Mouse (Mus musculus): Measurements from ENCODE around the gene Aip. TPM values are rescaled to one million over a fixed set of nuclear protein-coding genes. Genes with fewer than 3 reads are reported as not detected.
A peak's percentile ranks its signal among the peaks of the same experiment; 100 is the strongest.
"Not testable (repeated sequence)": the region's sequence is repeated elsewhere in the genome, so short reads cannot be mapped to it uniquely, and the experiment has no call there.

Aip gene
- polyA plus RNA-seq, 1 experiment from 2014 or later = 79.2 TPM

DNA sequence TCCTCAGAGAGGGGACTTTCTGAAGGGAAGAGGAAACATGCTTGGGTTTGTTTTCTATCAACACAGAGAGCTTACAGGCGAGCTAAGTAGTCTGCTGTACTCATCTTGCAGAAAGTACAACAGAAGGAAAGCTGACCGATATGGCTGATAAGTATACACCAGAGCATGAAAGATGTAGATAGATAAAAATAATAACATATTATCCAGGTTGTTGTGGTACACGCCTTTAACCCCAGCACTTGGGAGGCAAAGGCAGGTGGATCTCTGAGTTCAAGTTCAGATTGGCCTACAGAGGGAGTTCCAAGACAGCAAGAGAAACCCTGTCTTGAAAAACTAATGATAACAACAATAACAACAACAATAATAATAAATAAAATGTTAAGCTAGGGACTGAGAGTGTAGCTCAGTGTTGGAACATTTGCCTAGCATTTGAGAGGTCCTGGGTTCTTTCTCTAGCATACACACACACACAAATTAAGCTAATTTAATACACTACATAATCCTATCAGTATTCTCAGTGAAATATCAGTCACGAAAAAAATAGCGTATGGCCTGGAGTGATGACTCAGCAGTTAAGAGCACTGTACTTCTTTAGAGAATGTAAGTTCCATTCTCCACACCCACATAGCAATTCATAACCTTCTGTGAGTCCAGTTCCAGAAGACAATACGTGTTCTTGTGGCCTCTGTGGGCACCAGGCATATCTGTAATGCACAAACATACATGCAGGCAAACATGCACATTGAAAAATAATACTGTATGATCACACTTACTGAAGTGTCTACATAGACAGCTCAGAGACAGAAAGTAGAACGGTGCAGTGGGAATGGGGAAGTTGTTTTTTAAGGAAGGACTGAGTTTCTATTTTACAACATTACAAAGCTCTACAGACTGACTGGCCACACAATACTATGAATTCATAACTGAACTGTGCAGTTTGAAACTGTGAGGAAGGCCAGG, 3.0 kb downstream of the Aip start:
- peaks cover 20% of the 10 kb centered on the region for H3K36me3 ChIP-seq
- H3K27ac ChIP-seq = no peak overlapping the region
- no peak for DNase-seq (ENCODE audit: low spot score)
- no peak overlapping the region for H3K4me3 ChIP-seq
- H3K27me3 ChIP-seq (ENCODE audit: low read depth, poor library complexity, severe bottlenecking) = no peaks in the 10 kb centered on the region
- WGBS = 87% methylated on average over 7 of the region's 7 CpGs
- H3K4me1 ChIP-seq = peaks cover 42% of the 10 kb centered on the region
- no peaks in the 10 kb centered on the region for H3K9me3 ChIP-seq (replicated peaks)

DNA sequence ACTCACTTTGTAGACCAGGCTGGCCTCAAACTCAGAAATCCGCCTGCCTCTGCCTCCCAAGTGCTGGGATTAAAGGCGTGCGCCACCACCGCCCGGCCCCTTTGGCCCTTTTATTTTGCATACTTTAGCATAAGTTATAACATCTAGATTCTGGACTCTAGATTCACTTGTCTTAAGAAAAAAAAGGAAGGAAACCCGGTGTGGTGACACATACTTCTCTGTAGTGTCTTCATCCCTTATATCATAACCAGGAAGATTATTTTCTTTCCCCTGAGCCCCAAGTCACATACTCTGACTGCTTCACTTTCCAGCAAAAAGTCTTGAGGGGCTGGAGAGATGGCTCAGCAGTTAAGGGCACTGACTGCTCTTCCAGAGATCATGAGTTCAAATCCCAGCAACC, 3.8 kb downstream of the Aip start:
- Histone ChIP-seq H3K4me1 (peaks cover 34% of the 10 kb centered on the region), H3K27ac (peak overlapping the region; percentile 91; the same call in 1 of the 2 replicates), H3K36me3 (peaks cover 22% of the 10 kb centered on the region)
- DNase-seq (ENCODE audit: low spot score); H3K27me3 ChIP-seq (ENCODE audit: low read depth, poor library complexity, severe bottlenecking); H3K4me3 ChIP-seq; H3K9me3 ChIP-seq (replicated peaks): not testable (repeated sequence)
- WGBS = 60% methylated on average over 6 of the region's 6 CpGs

DNA sequence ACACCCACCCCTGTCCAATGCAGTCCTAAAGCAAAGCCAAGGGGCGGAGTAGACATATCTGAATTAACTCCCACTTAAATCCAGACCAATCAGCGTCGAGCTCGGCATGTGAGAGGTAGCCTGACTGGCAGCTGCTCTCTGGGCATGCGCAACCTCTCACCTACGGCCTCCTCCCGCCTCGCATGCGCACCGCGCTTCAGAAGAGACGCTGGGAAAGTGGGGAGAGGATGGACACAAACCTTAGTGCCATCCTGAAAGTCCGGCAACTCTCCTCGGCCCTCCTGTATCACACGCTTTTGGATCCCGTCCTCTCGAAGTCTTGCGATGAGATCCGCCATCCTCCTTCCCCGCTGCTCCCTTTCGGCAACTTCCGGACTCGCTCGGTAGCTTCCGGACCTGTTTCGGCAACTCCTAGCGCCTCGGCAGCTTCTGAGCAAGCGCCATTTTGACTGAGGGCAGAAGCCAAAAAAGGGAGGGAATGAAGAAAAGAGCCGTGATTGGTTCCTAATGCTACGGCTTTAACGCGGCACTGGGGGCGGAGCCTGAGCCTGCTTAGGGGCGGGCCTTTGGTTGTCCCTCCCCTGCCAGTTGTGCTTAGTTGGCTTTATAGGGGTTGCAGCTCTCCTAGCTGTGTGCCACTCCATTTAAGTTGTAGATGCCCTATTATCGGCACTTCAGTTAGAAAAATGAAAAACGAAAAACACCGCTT, 4.4 kb downstream of the Aip start:
- no peaks in the 10 kb centered on the region for H3K27me3 ChIP-seq (ENCODE audit: low read depth, poor library complexity, severe bottlenecking)
- no peaks in the 10 kb centered on the region for H3K9me3 ChIP-seq (replicated peaks)
- H3K27ac ChIP-seq = peak overlapping the region; percentile 91
- H3K4me3 ChIP-seq = peak overlapping the region; percentile 54
- H3K36me3 ChIP-seq = peaks cover 29% of the 10 kb centered on the region
- H3K4me1 ChIP-seq = peaks cover 28% of the 10 kb centered on the region
- WGBS = 3% methylated on average over 38 of the region's 38 CpGs
- DNase-seq (ENCODE audit: low spot score) = peak; percentile 94

DNA sequence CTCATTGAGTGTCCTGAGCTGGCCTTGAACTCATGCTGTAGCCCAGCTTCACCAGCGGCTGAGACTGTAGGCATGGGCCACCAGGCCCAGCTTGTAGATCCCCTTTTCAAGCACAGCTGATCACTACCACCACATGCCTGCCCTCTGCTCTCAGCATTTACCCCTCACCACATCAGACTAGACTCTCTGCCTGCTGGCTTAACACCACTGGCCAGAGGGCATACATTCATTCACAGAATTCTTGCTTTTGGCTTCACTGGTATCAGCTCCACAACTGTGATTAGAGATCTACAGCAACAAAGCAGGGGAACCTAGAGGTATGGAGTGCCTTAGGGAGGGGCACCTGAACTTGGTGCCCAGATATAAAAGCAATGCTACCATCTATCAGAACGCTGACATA, 5.2 kb downstream of the Aip start:
- Histone ChIP-seq H3K4me1 (peaks cover 27% of the 10 kb centered on the region), H3K36me3 (peaks cover 36% of the 10 kb centered on the region), H3K27me3 (ENCODE audit: low read depth, poor library complexity, severe bottlenecking) (no peaks in the 10 kb centered on the region), H3K27ac (no peak overlapping the region), H3K4me3 (peak overlapping the region; percentile 54; the same call in 1 of the 2 replicates), H3K9me3 (replicated peaks) (no peaks in the 10 kb centered on the region)
- DNase-seq (ENCODE audit: low spot score) = no peak
- 89% methylated on average over 2 of the region's 2 CpGs for WGBS

DNA sequence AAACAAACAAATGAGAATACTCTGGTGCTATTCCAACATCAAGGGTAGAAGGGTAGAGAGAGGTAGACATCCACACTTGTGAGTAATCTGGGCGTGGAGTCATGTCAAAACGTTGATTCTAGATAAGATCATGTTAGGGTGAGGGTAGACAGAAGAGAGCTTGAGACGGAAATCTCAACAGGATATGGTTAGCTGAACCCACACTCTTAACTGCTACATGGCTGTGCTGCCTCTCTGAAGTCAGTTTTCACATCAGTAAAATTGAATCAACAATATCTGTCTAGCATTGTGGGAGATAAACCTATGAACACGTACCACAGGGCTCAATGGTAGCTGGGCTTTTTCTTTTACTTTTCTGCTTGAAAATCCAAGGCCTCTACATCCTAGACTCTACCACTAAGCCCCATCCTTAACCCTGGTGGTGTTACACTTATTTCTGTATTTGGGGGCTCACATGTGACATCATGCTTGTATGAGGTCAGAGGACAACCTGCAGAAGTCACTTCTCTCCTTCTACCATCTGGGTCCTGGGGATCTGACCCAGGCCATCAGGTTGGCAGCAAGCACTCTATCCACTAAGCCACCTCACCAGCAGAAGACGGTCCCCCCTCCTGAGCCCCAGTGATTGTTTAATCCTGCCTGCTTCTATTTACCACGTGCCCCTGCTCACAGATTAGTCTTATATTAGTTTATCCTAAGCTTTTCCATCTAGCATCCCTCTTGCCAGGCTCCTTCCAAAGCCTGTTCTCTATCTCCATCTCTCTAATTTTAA, 5.8 kb downstream of the Aip start:
- DNase-seq (ENCODE audit: low spot score) = no peak
- Histone ChIP-seq H3K27me3 (ENCODE audit: low read depth, poor library complexity, severe bottlenecking) (no peaks in the 10 kb centered on the region), H3K4me1 (peaks cover 23% of the 10 kb centered on the region), H3K9me3 (replicated peaks) (no peaks in the 10 kb centered on the region), H3K36me3 (peaks cover 42% of the 10 kb centered on the region), H3K4me3 (no peak overlapping the region), H3K27ac (no peak overlapping the region)
- 92% methylated on average over 6 of the region's 6 CpGs for WGBS

DNA sequence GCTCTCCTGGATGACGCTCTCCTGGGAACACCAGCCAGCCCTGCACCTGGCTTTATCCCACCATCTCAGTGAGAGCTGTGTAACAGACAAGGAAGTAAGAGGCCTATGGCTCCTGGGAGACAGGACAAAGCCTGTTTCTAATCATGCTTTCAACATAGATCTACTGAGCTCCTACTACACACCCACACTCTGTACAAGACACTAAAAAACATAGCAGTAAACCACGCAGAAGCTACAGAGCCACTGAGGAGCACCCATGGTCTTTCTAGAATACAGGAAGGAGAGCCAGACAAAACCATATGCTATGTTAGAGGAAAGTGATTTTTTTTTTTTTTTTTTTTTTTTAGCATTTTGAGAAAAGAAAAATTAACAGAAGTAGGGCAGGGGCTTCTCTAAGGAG, 7.3 kb downstream of the Aip start:
- WGBS = 95% methylated on average over 2 of the region's 2 CpGs

DNA sequence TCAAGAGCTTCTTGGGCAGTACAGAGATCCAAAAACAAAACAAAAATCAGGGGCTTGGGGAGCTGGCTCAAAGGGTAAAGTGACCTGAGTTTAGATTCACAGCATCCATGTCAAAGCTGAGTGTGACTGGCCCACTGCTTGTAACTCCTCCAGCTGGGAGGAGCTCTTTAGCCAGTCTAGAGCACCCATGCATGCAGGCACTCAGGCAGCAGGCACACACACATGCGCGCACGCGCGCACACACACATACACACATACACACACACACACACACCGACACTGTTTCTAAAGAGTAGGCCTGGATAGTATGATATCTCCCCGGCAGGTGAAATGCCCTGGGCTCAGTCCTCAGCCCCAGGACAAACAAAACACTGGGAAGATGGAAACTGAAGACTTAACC, 8.7 kb downstream of the Aip start:
- no peak for DNase-seq (ENCODE audit: low spot score)
- 99% methylated on average over 7 of the region's 7 CpGs for WGBS
- H3K36me3 ChIP-seq = peaks cover 71% of the 10 kb centered on the region
- no peaks in the 10 kb centered on the region for H3K9me3 ChIP-seq (replicated peaks)
- H3K4me3 ChIP-seq = no peak overlapping the region
- H3K27ac ChIP-seq = no peak overlapping the region
- no peaks in the 10 kb centered on the region for H3K27me3 ChIP-seq (ENCODE audit: low read depth, poor library complexity, severe bottlenecking)
- peaks cover 30% of the 10 kb centered on the region for H3K4me1 ChIP-seq

More for the DNA sequence above, 7.3 kb downstream of the Aip start:
- Histone ChIP-seq H3K27ac (no peak overlapping the region), H3K27me3 (ENCODE audit: low read depth, poor library complexity, severe bottlenecking) (no peaks in the 10 kb centered on the region), H3K9me3 (replicated peaks) (no peaks in the 10 kb centered on the region), H3K4me1 (peaks cover 26% of the 10 kb centered on the region), H3K36me3 (peaks cover 58% of the 10 kb centered on the region), H3K4me3 (no peak overlapping the region)
- DNase-seq (ENCODE audit: low spot score) = no peak

DNA sequence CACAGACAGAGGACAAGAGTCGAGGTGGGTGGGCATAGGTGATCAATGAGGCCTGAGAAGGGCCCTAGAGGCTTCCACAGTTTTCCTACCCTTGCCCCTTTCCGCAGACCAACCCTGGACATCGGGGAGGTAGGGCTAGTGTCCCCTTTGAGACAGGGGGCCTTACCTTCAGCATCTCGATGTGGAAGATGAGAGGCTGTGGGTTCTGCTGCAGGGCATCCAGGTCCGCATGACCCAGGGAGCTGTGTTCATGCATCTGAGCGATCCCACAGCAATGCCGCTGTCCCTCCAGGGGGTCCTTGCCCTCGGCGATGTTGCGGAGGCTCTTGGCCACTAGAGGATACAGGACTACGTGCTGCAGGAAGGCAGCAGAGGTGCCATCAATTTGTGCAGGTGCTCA, 9.8 kb downstream of the Aip start:
- peaks cover 78% of the 10 kb centered on the region for H3K36me3 ChIP-seq
- peaks cover 26% of the 10 kb centered on the region for H3K4me1 ChIP-seq
- 88% methylated on average over 11 of the region's 11 CpGs for WGBS
- DNase-seq (ENCODE audit: low spot score) = no peak
- H3K27me3 ChIP-seq (ENCODE audit: low read depth, poor library complexity, severe bottlenecking) = no peaks in the 10 kb centered on the region
- no peaks in the 10 kb centered on the region for H3K9me3 ChIP-seq (replicated peaks)
- H3K27ac ChIP-seq = no peak overlapping the region
- no peak overlapping the region for H3K4me3 ChIP-seq

DNA sequence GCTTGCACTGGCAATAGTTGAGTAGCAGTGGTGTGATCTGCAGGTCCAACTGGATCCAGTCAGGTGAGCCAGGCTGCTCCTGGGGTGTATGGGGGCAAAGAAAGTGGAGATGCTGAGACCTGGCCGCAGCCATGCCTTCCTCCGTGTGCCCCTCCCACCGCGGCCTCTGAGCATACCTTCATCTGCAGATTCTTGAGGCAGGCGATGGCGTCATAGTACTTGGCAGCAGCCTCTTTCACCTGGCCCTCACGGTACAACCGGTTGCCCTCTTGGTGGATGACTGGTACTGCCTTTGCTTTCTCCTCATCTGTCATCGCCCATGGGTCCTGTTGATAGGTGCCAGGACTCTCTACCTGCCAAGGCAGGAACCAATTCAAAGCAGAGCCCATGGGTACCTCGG, 10.5 kb downstream of the Aip start:
- DNase-seq (ENCODE audit: low spot score) = no peak
- H3K27ac ChIP-seq = no peak overlapping the region
- H3K4me1 ChIP-seq = peaks cover 19% of the 10 kb centered on the region
- H3K9me3 ChIP-seq (replicated peaks) = no peaks in the 10 kb centered on the region
- WGBS = 97% methylated on average over 10 of the region's 10 CpGs
- no peaks in the 10 kb centered on the region for H3K27me3 ChIP-seq (ENCODE audit: low read depth, poor library complexity, severe bottlenecking)
- peaks cover 78% of the 10 kb centered on the region for H3K36me3 ChIP-seq
- no peak overlapping the region for H3K4me3 ChIP-seq

DNA sequence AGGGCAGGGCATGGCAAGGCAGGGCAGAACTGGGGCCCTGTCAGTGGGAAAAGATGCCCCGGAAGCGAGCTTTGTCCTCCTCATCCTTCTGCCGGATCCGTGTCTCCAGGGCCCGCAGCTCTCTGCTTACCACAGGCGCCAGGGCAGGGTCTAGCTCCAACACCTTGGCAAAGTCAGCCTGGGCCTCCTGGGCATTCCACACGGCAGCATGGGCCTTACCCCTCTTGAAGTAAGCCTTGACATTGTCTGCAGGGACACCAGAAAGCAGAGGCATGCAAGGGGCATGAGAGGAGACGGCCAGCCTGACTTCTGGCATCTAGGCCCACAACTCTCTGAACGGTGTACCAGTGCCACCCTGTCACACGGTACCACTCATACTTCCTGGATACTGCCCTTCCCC, 11.1 kb downstream of the Aip start:
- Histone ChIP-seq H3K27ac (no peak overlapping the region), H3K4me3 (no peak overlapping the region), H3K27me3 (ENCODE audit: low read depth, poor library complexity, severe bottlenecking) (no peaks in the 10 kb centered on the region), H3K9me3 (replicated peaks) (no peaks in the 10 kb centered on the region), H3K36me3 (peaks cover 79% of the 10 kb centered on the region), H3K4me1 (peaks cover 18% of the 10 kb centered on the region)
- 92% methylated on average over 10 of the region's 10 CpGs for WGBS
- no peak for DNase-seq (ENCODE audit: low spot score)

DNA sequence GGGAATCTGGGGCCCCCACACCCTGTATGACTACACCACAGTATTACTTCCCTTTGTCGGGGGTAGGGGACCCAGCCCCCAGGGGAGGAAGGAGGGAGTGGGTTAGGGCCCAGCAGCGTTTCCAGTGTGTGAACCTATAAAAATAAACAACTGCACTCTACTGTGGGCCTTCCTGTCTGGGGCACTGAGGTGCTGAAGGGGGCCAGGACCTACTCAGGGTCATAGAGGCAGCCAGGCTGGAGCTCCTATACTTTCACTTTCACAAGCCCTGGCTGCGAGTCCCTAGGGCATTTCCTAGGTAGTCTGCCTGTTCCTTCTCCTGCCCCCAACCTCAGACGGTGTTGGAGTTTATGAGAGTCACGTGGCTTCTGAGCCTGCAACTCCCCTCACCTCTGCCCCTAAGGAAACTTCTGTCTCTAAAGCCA, 11.8 kb downstream of the Aip start:
- H3K9me3 ChIP-seq (replicated peaks) = no peaks in the 10 kb centered on the region
- H3K4me3 ChIP-seq = no peak overlapping the region
- H3K27ac ChIP-seq = peak overlapping the region; percentile 53; the same call in 1 of the 2 replicates
- WGBS = 44% methylated on average over 5 of the region's 5 CpGs
- DNase-seq (ENCODE audit: low spot score) = no peak
- H3K4me1 ChIP-seq = peaks cover 18% of the 10 kb centered on the region
- H3K36me3 ChIP-seq = peaks cover 74% of the 10 kb centered on the region
- H3K27me3 ChIP-seq (ENCODE audit: low read depth, poor library complexity, severe bottlenecking) = no peaks in the 10 kb centered on the region

DNA sequence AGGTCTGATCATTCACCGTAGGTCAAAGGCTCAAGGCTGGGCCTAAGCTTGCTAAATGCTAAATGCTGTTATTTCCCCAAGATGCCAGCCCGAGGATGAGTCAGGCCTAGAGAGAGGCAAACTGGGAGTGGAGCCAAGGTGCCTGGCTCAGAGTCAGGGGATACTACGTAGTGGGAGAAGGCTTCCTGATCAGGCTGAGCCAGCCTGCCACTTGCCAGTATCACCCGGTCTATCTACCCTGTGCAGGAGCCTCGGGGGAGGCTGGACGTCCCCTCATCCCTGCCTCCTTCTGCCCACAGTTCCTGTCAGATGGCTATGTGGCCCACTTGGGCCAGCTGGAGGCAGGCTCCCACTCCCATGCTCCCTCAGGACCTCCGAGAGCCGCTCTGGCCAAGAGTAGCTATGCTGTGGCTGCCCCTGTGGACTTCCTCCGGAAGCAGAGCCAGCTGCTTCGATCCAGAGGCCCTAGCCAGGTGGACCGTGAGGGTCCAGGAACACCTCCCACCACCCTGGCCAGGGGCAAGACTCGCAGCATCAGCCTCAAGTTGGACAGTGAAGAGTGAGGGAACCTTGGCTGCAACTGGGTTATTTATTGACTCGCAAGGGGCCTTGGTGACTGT, 12.4 kb downstream of the Aip start:
- no peak overlapping the region for H3K4me3 ChIP-seq
- H3K27me3 ChIP-seq (ENCODE audit: low read depth, poor library complexity, severe bottlenecking) = no peaks in the 10 kb centered on the region

More for the DNA sequence above, 12.4 kb downstream of the Aip start:
- H3K36me3 ChIP-seq = peaks cover 72% of the 10 kb centered on the region
- H3K4me1 ChIP-seq = peaks cover 18% of the 10 kb centered on the region
- peak overlapping the region; percentile 53 for H3K27ac ChIP-seq
- DNase-seq (ENCODE audit: low spot score) = no peak
- H3K9me3 ChIP-seq (replicated peaks) = no peaks in the 10 kb centered on the region
- 86% methylated on average over 13 of the region's 13 CpGs for WGBS

Data from limb, embryonic 10.5 days (tissue).